Mouse (Mus musculus) spleen, adult 12 weeks (tissue): ENCODE data around the gene Epb41l2.
A peak's percentile ranks its signal among the peaks of the same experiment; 100 is the strongest.

ENCODE experiments used
- DNase-seq: peaks from one replicate; pipeline ENCODE4 v3.0.0; 2022; ENCODE audit warnings: low spot score

Gene Epb41l2

DNA sequence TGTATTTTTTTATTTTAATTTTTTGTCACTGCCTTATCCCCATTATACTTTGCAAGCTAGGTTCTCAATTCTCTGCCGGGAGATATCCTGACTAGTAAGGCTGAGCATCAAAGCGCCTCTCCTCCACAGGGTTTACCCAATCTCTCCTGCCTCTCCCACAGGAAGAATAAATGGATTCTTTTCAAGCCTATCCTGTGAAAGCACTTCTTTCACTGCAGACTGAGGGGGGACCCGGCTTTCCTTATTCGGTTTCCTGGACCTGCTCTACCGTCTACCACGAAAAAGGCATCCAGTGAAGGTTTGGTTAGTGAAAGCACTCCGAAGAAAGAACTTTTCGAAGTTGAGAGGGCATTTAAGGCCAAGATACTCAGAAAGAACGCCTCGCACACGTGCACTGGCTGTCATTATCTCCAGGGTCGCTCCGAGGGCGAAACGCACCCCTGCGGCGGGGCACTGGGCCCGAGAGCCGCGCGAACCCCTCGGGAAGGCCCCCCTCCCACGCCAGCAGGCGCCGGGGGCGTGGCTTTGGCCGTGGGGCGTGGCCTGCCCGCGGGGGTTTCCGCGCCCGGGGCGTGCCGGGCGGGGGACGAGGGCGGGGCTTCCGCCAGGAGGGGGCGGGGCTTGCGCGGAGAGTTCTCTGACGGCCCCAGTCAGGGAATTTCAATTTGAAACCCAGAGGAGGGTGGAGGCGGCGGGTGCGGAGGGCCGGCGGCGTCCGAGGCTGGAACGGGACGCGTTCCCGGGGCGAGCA lies at the start of gene Epb41l2:
Gene Epb41l2 (plus strand): TSS at position 591 of the 751 bp plus-strand sequence.
- peak; percentile 85 for DNase-seq

GRCm38 (mm10) chr10:25309996-25310395 lies 49.6 kb upstream of the Epb41l2 start:
- DNase-seq = no peak

- DNase-seq = no peak
These were observed 48.9 kb upstream of the Epb41l2 start for GRCm38 (mm10) chr10:25310736-25311135.

GRCm38 (mm10) chr10:25311554-25312212 lies 47.9 kb upstream of the Epb41l2 start:
- DNase-seq = no peak

DNA sequence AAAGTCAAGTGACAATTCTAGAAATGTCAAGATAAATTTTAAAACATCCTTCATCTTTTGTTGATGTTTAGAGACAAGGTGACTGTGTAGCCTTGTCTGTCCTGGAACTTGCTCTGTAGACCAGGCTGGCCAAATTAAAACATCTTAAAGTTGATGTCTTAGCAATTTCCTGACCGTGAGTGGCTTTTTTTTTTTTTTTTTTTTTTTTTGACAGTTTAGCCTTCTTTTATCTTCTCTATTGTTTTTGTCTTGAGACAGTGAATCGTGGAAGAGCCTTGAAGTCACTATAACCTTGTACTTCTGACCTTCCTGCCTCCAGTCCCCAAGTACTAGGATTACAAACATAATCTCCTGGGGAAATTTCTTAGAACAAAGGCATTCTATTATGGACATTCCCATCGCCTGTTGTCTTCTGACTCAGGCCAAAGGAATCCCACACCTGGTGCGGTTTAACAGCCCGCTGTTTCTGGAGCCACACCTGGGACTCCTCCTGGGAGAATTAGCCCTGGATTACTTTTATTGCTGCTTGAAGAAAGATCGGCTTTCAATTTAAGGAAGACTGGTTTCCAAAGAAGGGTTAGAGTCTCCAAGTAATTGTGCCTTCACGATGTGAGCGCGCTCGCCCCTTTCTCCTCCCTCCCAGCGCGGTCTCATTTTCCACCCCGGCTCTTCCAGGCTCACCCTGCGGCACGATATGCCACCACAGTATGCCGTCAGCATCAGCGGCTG lies 45.6 kb upstream of the Epb41l2 start:
- no peak for DNase-seq

DNA sequence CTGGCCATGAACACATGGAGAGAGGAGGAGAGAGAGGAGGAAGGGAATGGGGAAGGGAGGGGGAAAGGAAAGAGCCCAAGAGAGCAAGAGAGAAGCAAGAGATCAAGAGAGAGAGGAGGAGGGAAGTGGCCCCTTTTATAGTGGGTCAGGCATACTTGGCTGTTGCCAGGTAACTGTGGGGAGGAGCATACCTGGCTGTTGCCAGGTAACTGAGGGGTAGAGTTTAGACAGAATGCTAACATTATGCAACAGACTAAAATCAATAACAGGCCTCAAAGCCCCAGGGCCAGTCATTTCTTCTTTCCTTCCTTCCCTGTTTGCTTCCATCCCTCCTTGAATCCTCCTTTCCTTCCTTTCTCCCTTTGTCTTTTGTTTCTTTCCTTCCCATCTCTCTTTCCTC lies 41.9 kb upstream of the Epb41l2 start:
- DNase-seq = no peak

DNA sequence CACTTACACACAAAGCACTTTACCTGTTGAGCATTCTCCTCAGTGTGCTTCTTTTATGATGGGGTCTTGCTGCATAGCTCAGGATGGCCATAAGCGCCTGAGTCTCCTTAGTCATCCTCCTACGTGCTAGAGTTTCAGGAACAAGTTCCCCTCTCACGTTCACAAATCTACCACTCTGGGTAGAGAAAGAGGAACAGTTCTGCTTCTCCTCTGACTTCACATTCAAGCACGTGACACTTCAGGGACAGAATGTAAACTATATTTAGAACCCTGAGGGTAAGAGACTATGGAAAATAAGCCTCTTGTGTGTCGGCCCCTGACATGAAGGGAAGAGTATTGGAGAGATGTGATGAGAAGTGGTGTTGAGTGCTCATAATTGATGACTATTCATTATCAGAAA lies 41.2 kb upstream of the Epb41l2 start:
- no peak for DNase-seq

GRCm38 (mm10) chr10:25319531-25319930 lies 40.1 kb upstream of the Epb41l2 start:
- no peak for DNase-seq

GRCm38 (mm10) chr10:25321198-25321597 lies 38.4 kb upstream of the Epb41l2 start:
- DNase-seq = no peak

GRCm38 (mm10) chr10:25325690-25326089 lies 33.9 kb upstream of the Epb41l2 start:
- no peak for DNase-seq

DNA sequence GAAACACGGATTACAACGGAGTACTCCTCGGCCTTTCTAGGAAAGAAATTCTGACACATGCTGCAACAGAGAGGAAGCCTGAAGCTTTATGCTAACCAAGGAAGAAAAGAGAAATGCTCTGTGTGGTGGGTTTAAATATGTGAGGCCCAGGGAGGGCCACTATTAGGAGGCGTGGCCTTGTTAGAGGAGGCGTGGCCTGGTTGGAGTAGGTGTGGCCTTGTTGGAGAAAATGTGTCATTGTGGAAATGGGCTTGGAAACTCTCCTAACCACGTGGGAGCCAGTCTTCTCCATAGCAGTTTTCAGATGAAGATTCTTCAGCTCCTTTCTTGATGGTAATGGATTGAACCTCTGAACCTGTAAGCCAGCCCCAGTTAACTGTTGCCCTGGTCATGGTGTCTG lies 32.1 kb upstream of the Epb41l2 start:
- DNase-seq = no peak

DNA sequence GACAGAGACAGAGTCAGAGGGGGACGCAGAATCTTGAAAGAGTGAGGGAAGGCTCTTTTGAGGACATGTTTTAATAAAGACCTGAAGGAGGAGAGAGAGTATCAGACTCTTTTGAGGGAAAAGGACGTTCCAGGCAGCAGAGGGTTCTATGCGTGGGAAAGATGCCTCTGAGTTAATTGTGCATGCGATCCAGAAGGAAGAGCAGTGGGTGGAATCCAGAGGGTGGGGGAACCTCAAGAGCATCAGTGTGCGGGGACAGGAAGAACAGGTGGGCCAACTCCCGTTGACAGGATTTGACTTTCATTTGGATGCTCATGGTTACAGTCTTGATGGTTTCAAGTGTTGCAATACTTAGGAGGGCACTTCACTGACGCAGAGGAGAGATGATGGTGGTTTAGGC lies 29.5 kb upstream of the Epb41l2 start:
- no peak for DNase-seq

GRCm38 (mm10) chr10:25331321-25332049 lies 28.1 kb upstream of the Epb41l2 start:
- no peak for DNase-seq

- no peak for DNase-seq
These were observed 26.1 kb upstream of the Epb41l2 start for GRCm38 (mm10) chr10:25333390-25334079.

- no peak for DNase-seq
These were observed 18.9 kb upstream of the Epb41l2 start for GRCm38 (mm10) chr10:25340675-25341074.

GRCm38 (mm10) chr10:25342801-25343200 lies 16.8 kb upstream of the Epb41l2 start:
- no peak for DNase-seq

- no peak for DNase-seq
These were observed 5.7 kb upstream of the Epb41l2 start for GRCm38 (mm10) chr10:25353941-25354340.

- DNase-seq = no peak
These were observed 5.2 kb upstream of the Epb41l2 start for GRCm38 (mm10) chr10:25354390-25354789.

- DNase-seq = no peak
These were observed 587 bp downstream of the Epb41l2 start for GRCm38 (mm10) chr10:25359959-25360811.

GRCm38 (mm10) chr10:25362235-25362634 lies 2.6 kb downstream of the Epb41l2 start:
- DNase-seq = no peak

DNA sequence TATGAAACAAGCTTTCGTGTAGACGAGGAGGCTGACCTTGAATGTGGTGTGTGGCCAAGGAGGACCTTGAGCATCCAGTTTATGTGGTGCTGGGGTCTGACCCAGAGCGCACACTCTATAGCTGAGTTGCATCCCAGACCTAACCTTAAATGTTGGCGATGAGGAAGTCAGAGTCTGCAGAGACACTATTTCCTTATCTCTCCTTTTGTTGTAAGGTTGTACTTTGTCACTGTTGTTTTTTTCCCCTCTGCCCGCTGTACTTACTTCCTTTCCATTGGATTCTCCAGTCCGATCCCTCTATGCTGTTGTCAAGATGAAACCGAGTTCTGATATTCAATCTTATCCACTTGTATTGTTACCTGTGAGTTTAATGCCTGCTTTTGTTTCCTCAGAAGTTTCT lies 5.6 kb downstream of the Epb41l2 start:
- DNase-seq = no peak
